Mouse (Mus musculus) thymus, adult 2 months (tissue): ENCODE results near the gene Crb1. TPM values are rescaled to one million over a fixed set of nuclear protein-coding genes. Genes with fewer than 3 reads are reported as not detected.

Experiments
- DNase-seq: peaks from one replicate; pipeline ENCODE4 v3.0.0; 2021
- H3K27ac ChIP-seq: fragments of 200-500 bp; 2 replicates; pipeline ENCODE4 v1.5.1; 2012; ENCODE audit warnings: low read length, control low read depth; ENCODE audit not compliant: control insufficient read depth, insufficient read depth
- H3K27me3 ChIP-seq: fragments of 200-500 bp; 2 replicates; pipeline ENCODE4 v1.6.1; 2012; ENCODE audit warnings: mild to moderate bottlenecking, low read length, moderate library complexity, mixed read lengths; ENCODE audit not compliant: control insufficient read depth, insufficient read depth
- H3K36me3 ChIP-seq: fragments of 200-500 bp; 2 replicates; pipeline ENCODE4 v1.6.1; 2012; ENCODE audit warnings: mild to moderate bottlenecking, low read length, moderate library complexity; ENCODE audit not compliant: control insufficient read depth, insufficient read depth
- H3K4me1 ChIP-seq: fragments of 200-500 bp; replicated peaks from 2 replicates; pipeline ENCODE4 v1.6.1; 2012; ENCODE audit warnings: low read length; ENCODE audit not compliant: control insufficient read depth, insufficient read depth
- H3K4me3 ChIP-seq: fragments of 200-500 bp; 2 replicates; pipeline ENCODE4 v1.5.1; 2012; ENCODE audit warnings: mild to moderate bottlenecking, low read length, control low read depth, moderate library complexity; ENCODE audit not compliant: control insufficient read depth, insufficient read depth
- CTCF ChIP-seq: fragments of 200-500 bp; IDR thresholded peaks from 2 replicates; pipeline ENCODE4 v1.5.1; 2012; ENCODE audit warnings: mild to moderate bottlenecking, control low read depth, low read length, moderate library complexity, borderline replicate concordance; ENCODE audit not compliant: control insufficient read depth, poor library complexity, insufficient read depth; ENCODE audit errors: extremely low read depth
- POLR2A ChIP-seq: fragments of 200-500 bp; IDR thresholded peaks from 2 replicates; pipeline ENCODE4 v1.6.1; 2012; ENCODE audit warnings: mild to moderate bottlenecking, low read length, control low read depth, moderate library complexity; ENCODE audit not compliant: control insufficient read depth, poor library complexity, insufficient read depth; ENCODE audit errors: extremely low read depth
- WGBS: fragments of 180-500 bp; shearing (Covaris S2); methylation state at CpG from one replicate; pipeline ENCODE4 v1.1.7; 2018; 5-methylcytosine and 5-hydroxymethylcytosine counted together
- polyA plus RNA-seq: library from polyadenylated mRNA; depleted of rRNA; stranded (reverse); fragments of >200 nt; gene quantifications from 2 replicates; pipeline ENCODE4 v1.2.3, GENCODE M21; 2012

Crb1 gene
- polyA plus RNA-seq, 1 experiment: 0.03 TPM

DNA sequence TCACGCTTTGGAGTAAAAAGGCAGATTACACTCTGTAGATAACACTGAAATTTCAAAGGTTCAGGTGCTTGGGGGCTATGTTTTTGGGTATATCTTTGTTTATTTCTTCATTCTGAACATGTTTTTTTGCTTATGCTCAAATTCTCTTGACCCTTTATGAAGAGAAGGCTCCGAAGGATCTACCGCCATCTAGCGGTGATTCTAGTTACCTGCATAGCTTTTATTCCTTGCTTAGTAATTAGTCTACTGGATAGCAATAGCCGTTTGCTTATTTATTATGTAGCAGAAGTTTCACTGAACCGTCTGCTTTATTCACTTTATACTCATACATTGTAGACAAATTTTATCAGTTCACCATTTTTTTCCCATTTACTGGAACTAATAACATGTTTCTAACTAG lies 109.1 kb downstream of the Crb1 start:
- no peak for TF ChIP-seq POLR2A
- TF ChIP-seq CTCF: no peak
- Histone ChIP-seq H3K27ac (no peak overlapping the region), H3K4me3 (no peak overlapping the region), H3K4me1 (no peaks in the 10 kb centered on the region), H3K27me3 (no peaks in the 10 kb centered on the region), H3K36me3 (no peaks in the 10 kb centered on the region)
- DNase-seq: peak; percentile 26
- WGBS: 21% methylated on average over 6 of the region's 6 CpGs

DNA sequence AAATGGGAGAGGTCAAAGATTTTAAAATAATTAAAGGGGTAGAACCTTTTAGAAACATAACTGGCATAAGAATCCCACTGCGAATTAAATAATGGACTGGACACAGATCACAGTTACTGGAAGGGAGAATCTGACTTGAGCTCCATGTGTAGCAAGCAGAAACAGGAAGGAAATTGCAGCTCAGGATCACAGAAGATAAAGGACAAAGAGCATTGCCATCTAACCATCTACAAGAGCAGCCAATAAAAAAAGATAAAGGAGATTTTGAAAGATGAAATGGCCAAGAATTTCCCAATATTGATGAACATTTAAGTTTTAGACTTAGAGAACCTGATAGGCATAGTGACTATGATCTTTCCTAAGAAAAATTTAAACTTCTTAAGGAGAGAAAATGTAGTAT lies 112.7 kb downstream of the Crb1 start:
- Histone ChIP-seq H3K4me1 (no peaks in the 10 kb centered on the region), H3K27me3 (no peaks in the 10 kb centered on the region), H3K36me3 (no peaks in the 10 kb centered on the region), H3K27ac (no peak overlapping the region), H3K4me3 (no peak overlapping the region)
- DNase-seq: no peak
- WGBS: 76% methylated on average over 1 of the region's 1 CpGs
- no peak for TF ChIP-seq CTCF

DNA sequence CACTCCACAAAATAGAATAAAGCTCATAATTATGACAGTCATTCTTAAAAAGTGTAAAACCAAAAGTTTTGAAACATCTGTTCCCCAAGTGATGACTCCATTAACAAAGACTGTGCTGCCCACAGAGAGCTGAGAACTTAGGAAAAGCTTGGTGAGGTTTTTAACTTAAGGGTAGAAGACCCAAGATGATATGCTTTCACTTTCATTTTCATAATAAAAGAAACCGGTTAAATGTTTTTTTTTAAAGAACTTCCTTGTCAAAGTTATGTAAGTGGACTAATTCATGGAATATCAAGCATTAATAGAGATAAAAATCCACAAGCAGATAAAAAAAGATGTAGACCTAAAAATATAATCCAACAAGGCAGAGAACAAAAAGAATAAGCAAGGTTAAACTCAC lies 113.7 kb downstream of the Crb1 start:
- H3K36me3 ChIP-seq: no peaks in the 10 kb centered on the region
- H3K27me3 ChIP-seq: no peaks in the 10 kb centered on the region
- no peak for TF ChIP-seq POLR2A
- TF ChIP-seq CTCF: no peak
- no peaks in the 10 kb centered on the region for H3K4me1 ChIP-seq
- H3K4me3 ChIP-seq: no peak overlapping the region
- H3K27ac ChIP-seq: no peak overlapping the region
- no peak for DNase-seq
- 7% methylated on average over 1 of the region's 1 CpGs for WGBS

DNA sequence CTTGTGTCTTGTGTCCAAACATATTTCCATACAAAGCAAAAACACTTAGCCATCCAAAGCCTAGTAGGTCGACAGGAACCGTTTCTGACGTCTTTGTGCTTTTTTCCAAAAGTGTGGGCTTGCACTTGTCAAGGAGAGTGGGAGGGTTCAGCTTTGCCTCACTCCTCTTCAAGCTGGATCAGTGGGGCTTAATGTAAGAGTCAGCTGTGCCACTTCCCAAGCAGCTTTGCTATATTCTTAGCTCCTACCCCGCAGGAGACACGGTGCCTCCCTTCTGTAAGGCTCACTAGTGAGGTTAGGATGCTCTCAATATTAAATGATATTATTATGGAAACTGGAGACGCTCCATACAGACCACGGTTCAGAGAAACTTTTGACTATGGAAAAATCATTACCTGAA lies 121.3 kb downstream of the Crb1 start:
- Histone ChIP-seq H3K27ac (no peak overlapping the region), H3K4me3 (no peak overlapping the region), H3K4me1 (no peaks in the 10 kb centered on the region), H3K27me3 (no peaks in the 10 kb centered on the region), H3K36me3 (no peaks in the 10 kb centered on the region)
- TF ChIP-seq CTCF (no peak), POLR2A (no peak)
- 89% methylated on average over 7 of the region's 7 CpGs for WGBS
- no peak for DNase-seq

DNA sequence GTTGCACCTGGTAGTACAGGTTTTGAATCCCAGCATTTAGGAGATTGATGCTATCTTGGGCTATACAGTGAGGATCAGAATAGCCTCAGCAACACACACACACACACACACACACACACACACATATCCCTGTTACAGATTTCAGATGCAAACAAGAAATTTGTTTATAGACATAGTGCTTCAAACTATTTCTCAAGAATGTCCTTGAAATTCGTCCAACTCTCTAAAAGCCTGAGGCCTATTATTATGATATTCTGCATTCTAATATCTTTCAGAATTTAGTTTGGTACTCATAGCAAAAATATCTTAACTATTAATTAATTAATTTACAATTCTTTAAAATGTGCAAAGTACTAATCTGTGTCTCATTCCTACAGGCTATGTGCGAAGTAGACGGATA lies 124.9 kb downstream of the Crb1 start:
- WGBS: 98% methylated on average over 3 of the region's 3 CpGs
- H3K4me3 ChIP-seq: no peak overlapping the region
- no peaks in the 10 kb centered on the region for H3K4me1 ChIP-seq
- no peak for TF ChIP-seq POLR2A
- TF ChIP-seq CTCF: no peak
- DNase-seq: no peak
- no peak overlapping the region for H3K27ac ChIP-seq
- H3K36me3 ChIP-seq: no peaks in the 10 kb centered on the region
- no peaks in the 10 kb centered on the region for H3K27me3 ChIP-seq

DNA sequence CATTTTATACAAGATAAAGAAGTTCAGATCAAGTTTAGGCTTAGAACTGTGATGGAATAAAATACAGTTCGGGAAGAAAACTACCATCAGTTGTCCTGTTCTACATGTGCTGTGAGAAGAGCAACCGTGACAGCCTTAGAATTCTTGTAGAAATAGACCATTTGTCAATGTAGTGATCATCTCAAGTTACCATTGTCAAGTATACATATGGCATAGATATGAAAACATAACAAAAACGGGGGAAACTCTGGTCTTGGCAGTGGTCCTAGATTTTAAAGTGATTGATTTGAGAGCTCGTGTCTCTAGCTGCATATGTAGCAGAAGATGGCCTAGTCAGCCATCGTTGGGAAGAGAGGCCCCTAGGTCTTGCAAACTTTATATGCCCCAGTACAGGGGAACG lies 127.7 kb downstream of the Crb1 start:
- no peak for DNase-seq
- no peaks in the 10 kb centered on the region for H3K36me3 ChIP-seq

DNA sequence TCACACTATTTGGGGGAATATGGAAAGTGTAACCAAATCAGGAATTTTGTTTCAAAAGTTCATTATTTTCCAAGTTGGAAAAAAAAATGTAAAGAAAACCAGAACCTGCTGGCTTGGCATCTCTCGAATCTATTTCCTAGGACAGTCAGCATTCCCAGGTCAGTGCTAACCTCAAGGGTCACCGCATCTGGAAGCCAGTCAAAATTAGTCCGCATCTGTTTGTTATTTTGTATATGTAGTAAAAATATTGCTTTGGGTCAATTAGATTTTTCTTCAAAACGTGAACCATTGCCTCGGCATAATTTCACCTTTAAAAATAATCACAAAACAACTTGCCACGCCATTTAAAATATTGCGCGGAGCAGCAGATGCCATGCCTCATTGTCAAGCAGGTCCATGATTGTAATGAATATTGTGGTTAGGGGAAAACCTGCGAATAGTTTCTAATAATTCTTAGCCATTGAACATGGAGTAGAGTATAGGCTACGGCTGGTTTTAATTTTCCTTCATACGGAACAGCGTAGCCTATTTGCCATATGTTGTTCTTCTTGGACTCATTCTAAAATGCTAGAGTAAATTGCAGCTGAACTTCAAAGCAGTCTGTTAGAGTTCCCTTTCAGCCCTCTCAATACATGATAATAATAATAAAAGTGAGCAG lies 130.0 kb downstream of the Crb1 start:
- Histone ChIP-seq H3K4me1 (no peaks in the 10 kb centered on the region), H3K4me3 (no peak overlapping the region), H3K36me3 (no peaks in the 10 kb centered on the region), H3K27me3 (no peaks in the 10 kb centered on the region), H3K27ac (no peak overlapping the region)
- DNase-seq: no peak
- WGBS: 94% methylated on average over 12 of the region's 12 CpGs
- TF ChIP-seq CTCF: no peak
- no peak for TF ChIP-seq POLR2A

More for the DNA sequence above, 127.7 kb downstream of the Crb1 start:
- no peaks in the 10 kb centered on the region for H3K4me1 ChIP-seq
- WGBS: 92% methylated on average over 6 of the region's 6 CpGs
- TF ChIP-seq POLR2A (no peak), CTCF (no peak)
- no peaks in the 10 kb centered on the region for H3K27me3 ChIP-seq
- H3K27ac ChIP-seq: no peak overlapping the region
- H3K4me3 ChIP-seq: no peak overlapping the region
